Mouse (Mus musculus): ENCODE data around the gene Lasp1. TPM values are rescaled to one million over a fixed set of nuclear protein-coding genes. Genes with fewer than 3 reads are reported as not detected.

Gene Lasp1
- total RNA-seq, 2 experiments from 2014 or later = 107 to 122 TPM

DNA sequence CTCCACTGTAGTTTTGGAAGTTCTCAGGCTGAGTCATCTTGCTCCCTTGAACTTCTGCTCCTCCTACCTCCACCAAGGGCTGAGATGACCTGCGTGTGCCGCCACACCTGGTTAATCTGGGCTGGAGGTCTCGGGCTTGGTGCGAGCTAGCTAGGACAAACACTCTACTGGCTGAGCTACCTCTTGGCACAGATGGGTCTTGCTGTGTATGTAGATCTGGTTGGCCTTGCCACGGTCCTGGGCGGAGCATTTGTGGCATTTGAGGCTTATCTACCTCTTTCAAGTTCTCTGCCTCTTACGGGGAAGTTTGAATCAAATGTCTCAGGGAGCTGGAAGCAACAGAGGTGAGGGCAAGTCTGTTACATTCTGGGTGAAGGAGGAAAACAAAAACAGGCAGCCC lies 11.6 kb downstream of the Lasp1 start:
- DNase-seq = peak; percentile 56

GRCm38 (mm10) chr11:97810970-97811369 lies 12.2 kb downstream of the Lasp1 start:
- DNase-seq = no peak

DNA sequence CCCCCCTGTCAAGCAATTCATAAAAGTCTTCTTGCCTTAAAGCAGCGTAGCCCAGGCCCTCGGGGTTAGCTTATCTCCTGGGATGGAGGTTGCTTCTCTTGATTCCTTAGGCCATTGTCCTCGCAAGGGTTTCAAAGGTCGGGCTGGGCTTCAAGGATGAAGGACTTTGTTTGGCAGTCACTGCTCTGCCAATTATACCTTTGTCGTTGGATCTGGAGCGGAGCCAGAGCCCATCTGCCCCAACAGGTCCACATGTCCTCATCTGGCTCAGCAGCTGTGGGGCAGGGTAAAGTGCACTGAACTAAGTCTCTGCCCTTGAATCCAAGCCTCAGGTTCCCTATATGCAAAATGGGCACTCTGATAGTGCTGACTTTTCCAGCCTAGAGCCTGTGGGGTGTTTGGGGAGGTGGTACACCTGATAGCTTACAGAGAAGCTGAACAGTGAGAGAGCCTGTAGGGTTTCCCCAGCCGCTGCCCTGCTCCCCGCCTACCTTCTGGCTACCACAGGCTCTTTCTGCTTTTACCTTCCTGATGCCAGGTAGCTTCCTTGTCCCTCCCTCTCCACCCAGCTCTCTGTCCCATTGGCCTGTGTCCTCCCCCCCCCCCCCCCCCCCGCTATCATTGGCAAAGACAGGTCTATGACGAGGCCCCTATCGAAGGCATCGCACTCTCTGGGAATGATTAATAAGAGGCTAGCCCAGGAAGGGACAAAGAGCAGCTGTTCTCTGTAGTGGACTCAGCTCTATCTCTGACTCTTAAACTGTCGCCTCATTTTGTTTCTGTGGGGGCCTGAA lies 13.0 kb downstream of the Lasp1 start:
- no peak for DNase-seq

- no peak for DNase-seq
Measured at GRCm38 (mm10) chr11:97812491-97812921, 13.7 kb downstream of the Lasp1 start.

- no peak for DNase-seq
Measured at GRCm38 (mm10) chr11:97813085-97813484, 14.3 kb downstream of the Lasp1 start.

GRCm38 (mm10) chr11:97813746-97814515 lies 15.1 kb downstream of the Lasp1 start:
- no peak for DNase-seq

- DNase-seq = no peak
Measured at GRCm38 (mm10) chr11:97815736-97816135, 16.9 kb downstream of the Lasp1 start.

DNA sequence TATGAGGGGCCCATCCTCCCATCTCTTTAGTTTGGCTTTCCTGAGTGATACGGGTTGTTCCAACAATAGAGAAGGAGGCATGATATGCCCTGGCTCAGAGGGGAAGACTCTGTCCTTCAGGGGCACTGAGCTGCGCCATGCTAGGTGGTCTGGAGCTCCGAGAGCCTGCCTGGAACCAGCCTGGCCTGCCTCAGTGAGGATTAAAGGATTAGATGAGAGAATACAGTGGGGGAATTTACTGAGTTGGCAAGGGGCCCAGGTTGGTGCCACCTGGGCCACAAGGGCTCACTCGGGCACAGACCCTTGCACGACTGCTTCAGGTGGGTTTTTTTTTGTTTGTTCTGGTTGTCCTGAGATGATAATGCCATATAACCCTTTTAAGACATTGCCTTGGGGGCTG lies 17.4 kb downstream of the Lasp1 start:
- DNase-seq = no peak

- DNase-seq = peak; percentile 52
Measured at GRCm38 (mm10) chr11:97816916-97817315, 18.1 kb downstream of the Lasp1 start.

DNA sequence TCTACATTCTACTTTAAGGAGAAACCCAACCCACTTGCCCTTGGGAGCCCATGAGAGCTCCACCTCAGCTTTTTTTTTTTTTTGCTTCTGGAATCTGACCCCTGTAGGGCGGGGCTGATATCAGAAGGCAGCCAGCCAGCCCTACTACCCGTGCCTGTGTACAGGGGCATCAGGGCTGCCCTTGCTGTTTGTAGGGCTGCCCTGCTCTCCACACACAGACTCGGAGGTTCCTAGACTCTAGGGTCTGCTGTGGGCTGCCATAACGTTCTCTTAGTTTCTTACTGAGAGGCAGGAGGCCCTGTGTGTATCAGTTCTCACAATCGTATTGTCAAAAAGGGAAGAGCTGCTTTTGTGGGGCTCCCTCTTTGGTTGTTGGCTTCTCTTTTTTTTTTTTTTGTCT lies 18.6 kb downstream of the Lasp1 start:
- peak; percentile 68 for DNase-seq

GRCm38 (mm10) chr11:97818003-97818402 lies 19.2 kb downstream of the Lasp1 start:
- no peak for DNase-seq

DNA sequence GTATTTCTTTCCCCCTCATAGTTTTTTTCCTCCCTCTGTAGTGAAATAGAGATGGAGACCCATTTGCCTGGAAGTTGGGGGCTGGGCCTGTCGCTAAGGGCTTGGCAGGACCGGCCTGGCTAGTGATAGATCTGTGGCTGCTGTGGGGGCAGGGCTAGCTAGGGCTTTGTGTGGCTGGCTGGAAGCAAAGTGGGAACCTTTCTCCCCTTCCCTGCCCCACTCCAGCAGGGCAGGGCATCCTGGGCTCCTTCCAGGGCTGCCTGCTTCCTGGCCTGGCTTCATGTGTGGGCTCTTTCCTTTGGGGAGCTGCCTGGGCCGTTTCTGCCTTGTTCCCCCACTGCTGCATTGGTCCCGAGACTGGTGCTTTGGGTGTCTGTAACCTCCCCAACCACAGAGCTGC lies 19.8 kb downstream of the Lasp1 start:
- DNase-seq = peak; percentile 63

DNA sequence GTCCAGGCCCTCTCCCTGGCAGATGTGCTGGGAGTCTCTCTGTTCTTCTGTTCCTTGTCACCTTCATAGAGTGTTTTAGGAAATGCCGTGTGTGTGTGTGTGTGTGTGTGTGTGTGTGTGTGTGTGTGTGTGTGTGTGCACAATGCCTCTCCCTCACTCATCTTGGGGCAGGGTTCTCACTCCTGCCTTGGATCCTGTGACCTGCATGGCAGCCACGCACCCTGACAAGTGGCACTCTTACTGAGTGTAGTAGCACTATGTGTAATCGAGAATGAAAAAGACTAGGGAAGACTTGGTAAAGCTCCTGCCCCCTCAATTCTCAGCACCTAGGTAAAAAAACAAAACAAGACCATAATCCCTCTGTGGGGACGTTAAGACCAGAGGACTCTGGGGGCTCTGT lies 20.3 kb downstream of the Lasp1 start:
- no peak for DNase-seq

DNA sequence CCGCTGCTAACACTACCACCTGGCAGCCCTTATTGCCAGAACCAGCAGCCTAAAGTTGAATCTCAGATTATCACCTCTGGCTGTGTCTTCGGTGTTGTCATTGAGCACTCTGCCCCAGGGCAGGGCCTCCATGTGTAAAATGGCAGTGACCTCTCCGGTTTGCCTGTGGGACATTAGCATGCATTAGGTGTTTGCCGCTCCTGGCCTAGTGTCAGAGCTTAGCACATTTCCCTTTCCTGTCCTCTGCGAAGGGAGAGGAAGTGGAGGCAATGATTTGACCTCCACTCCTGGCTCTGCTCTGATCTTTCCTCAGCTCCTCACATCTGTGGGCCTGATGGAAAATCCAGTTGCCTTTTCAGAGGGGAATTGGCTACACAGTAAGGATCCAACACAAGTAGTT lies 21.1 kb downstream of the Lasp1 start:
- no peak for DNase-seq

DNA sequence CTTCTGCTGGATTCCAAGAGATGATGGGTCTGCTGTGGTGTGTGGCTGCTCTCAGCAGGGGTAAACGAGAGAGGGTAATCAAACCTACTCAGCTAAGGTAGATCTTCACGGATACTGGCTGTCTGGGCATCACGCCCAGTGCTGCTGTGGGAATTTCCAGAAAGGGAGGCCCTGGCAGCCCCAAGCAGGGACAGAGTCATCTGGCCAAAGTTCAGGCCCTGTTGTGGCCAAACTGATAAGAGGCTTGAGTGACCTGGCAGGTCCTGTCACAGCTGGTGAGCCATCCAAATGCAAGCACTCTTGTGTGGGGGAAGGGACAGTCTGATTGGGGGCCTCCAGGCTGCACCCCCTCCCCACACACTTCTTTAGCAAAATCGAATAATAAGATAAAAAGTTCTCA lies 22.0 kb downstream of the Lasp1 start:
- DNase-seq = peak; percentile 89

- no peak for DNase-seq
Measured at GRCm38 (mm10) chr11:97821401-97822064, 22.7 kb downstream of the Lasp1 start.

GRCm38 (mm10) chr11:97822840-97823603 lies 24.2 kb downstream of the Lasp1 start:
- no peak for DNase-seq

DNA sequence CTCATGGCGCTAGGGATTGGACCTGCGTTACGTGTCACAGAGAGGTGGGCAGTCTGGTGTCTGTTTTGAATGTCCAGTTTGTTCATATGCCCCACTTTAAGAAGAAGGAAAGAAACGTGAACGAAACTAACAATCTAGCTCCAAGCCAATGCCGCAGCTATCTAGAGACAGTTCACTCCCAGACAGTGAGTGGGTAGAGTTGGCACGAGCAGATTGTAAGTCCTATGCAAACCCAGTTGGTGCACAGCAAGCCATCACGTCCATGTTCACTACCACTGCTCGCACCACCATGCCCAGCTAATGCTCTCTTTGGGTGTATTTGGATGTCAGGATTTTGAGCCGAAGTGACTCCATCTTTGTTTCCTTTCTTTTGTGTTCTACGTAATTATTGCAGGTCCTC lies 25.4 kb downstream of the Lasp1 start:
- DNase-seq = no peak

- no peak for DNase-seq
Measured at GRCm38 (mm10) chr11:97824895-97825294, 26.1 kb downstream of the Lasp1 start.

DNA sequence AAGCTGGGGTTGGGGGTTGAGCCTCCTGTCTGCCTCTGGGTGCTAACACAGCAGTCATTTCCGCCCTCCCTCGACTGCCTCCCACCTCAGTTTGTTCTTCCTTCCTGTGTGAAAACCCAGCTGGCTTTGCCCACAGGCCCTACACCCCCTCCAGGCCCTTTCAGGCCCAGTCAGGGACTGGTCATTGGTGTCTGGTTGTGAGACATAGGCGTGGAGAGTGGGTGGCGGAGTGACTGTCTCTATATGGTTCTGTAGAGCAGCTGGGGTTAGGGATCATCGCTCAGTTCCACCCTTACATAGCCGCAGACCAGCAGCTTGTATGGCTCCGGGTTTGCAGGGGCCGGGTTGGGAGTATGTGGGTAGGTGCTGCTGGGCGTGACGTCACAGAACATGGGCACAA lies 26.5 kb downstream of the Lasp1 start:
- DNase-seq = no peak

DNA sequence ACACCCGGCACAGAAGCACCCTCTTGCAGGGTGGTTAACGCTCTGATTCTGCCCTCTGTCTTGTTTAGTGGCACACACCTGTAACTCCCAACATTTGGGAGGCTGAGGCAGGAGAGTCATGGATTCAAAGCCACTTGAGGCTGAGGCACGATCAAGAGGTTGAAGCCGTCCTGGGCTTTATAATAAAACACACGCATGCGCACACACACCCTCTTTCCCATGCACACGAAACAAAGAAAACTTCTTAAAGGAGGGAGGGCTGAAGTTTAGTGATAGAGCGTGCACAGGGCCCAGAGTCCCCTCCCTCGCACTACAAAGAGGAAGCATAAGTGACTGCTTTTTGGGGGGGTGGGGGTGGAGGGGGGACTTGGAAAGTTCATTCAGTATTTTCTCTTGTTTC lies 27.2 kb downstream of the Lasp1 start:
- DNase-seq = no peak

DNA sequence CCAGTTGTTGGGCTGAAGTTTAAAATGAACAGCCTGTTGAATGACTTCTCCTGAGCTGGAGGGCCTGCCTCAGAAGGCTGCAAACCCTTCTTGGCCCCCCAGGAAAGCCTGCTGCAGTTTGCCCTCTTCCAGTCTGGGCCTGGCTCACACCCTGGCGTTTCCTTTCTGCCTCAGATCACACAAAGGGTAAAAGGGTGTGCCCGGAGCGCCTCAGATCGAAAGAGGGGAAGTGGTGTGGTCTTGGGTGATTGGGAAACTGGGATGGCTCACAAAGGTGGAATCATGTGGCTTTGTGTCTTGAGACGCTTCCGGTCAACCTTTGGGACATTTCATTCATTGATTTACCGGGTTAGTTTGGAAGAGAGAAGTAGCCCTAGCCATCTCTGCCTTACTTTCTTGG lies 27.6 kb downstream of the Lasp1 start:
- no peak for DNase-seq
